Mouse (Mus musculus) spleen, adult 2 months (tissue): ENCODE measurements around the gene Oas1e. TPM values are rescaled to one million over a fixed set of nuclear protein-coding genes. Genes with fewer than 3 reads are reported as not detected.

Experiments
- DNase-seq, 2 experiments: peaks; one replicate each; pipeline versions ENCODE4 v3.0.0 to v3.0.0-alpha.2; 2012 to 2021; ENCODE audit warnings: low spot score in 2 of 2, low read depth in 1 of 2
- H3K27ac ChIP-seq: fragments of 200-500 bp; 2 replicates; pipeline ENCODE4 v1.5.1; 2012; ENCODE audit warnings: low read length, inconsistent platforms; ENCODE audit not compliant: insufficient read depth
- H3K27me3 ChIP-seq: fragments of 200-500 bp; 2 replicates; pipeline ENCODE4 v1.6.1; 2012; ENCODE audit warnings: mild to moderate bottlenecking, moderate library complexity, low read length, inconsistent platforms; ENCODE audit not compliant: control insufficient read depth, insufficient read depth
- H3K36me3 ChIP-seq: fragments of 200-500 bp; 2 replicates; pipeline ENCODE4 v1.6.1; 2012; ENCODE audit warnings: mild to moderate bottlenecking, low read length, inconsistent platforms; ENCODE audit not compliant: control insufficient read depth, insufficient read depth
- H3K4me1 ChIP-seq: fragments of 200-500 bp; 2 replicates; pipeline ENCODE4 v1.6.1; 2011; ENCODE audit warnings: inconsistent platforms; ENCODE audit not compliant: control insufficient read depth, insufficient read depth, insufficient read length
- H3K4me3 ChIP-seq: fragments of 200-500 bp; 2 replicates; pipeline ENCODE4 v1.5.1; 2011; ENCODE audit warnings: mild to moderate bottlenecking, inconsistent platforms; ENCODE audit not compliant: insufficient read depth, insufficient read length; ENCODE audit errors: extremely low read depth
- CTCF ChIP-seq: fragments of 200-500 bp; IDR thresholded peaks from 2 replicates; pipeline ENCODE4 v1.5.1; 2011; ENCODE audit warnings: mild to moderate bottlenecking, inconsistent platforms; ENCODE audit not compliant: insufficient read depth, insufficient read length, insufficient replicate concordance; ENCODE audit errors: extremely low read depth
- POLR2A ChIP-seq: fragments of 200-500 bp; IDR thresholded peaks from 2 replicates; pipeline ENCODE4 v1.6.1; 2011; ENCODE audit warnings: low read depth, low read length, inconsistent platforms
- WGBS: fragments of 180-500 bp; shearing (Covaris S2); methylation state at CpG from one replicate; pipeline ENCODE4 v1.1.7; 2018; 5-methylcytosine and 5-hydroxymethylcytosine counted together
- polyA plus RNA-seq: library from polyadenylated mRNA; depleted of rRNA; stranded (reverse); fragments of >200 nt; gene quantifications from 2 replicates; pipeline ENCODE4 v1.2.3, GENCODE M21; 2012

Gene Oas1e
- polyA plus RNA-seq, 1 experiment = 0.20 TPM

DNA sequence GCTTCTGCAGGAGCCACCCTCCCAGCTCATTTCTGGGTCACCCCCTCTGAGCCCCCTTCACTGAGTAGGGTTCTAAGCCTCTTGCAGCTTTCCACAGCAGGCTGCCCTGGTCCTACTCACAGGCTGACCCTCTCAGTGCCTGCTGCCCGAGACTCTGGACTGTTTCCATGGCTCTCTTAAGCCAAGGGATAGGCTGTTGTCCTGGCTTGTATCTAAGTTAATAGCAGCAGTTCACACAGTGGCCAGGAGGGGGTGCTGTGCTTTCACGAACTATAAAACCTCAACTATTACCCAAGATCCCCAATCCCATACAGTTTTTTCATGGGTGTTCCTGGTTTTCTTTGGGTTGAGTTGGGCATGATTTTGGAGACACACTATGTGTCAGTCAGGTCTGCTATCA is 2.3 kb downstream of the Oas1e start:
- Histone ChIP-seq H3K27me3 (no peaks in the 10 kb centered on the region), H3K36me3 (no peaks in the 10 kb centered on the region), H3K4me3 (no peak overlapping the region), H3K4me1 (no peaks in the 10 kb centered on the region; the same call in 1 of the 2 replicates), H3K27ac (no peak overlapping the region)
- 7% methylated on average over 2 of the region's 2 CpGs for WGBS
- TF ChIP-seq POLR2A (no peak), CTCF (peak; percentile 53; the same call in 1 of the 2 replicates)
- peak in 1 of 2 experiments; percentile 25 for DNase-seq

DNA sequence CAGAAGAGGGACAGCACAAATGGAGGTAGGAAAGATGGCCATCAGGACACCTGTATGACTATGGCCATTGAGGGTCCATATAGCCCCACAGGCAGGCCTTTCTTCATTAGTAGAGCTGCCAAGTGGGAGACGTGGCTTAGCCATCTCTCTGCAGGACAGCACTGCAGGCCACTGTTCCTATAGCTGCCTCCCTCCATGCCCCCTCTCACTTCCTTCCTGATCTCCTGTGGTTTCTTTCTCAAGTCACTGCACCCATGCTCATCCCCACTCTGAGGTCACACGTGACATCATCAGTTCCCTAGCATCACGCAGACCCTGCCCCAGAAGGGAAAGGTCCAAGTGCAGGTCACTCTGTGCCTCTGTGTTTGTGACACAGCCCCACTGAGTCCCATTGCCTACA is 8.3 kb downstream of the Oas1e start:
- Histone ChIP-seq H3K36me3 (no peaks in the 10 kb centered on the region), H3K4me1 (no peaks in the 10 kb centered on the region), H3K27me3 (no peaks in the 10 kb centered on the region), H3K4me3 (no peak overlapping the region), H3K27ac (no peak overlapping the region)
- DNase-seq = no peak
- 4% methylated on average over 3 of the region's 3 CpGs for WGBS
- TF ChIP-seq POLR2A = no peak
- TF ChIP-seq CTCF = no peak

GRCm38 (mm10) chr5:120782446-120782845 is 12.9 kb downstream of the Oas1e start:
- WGBS = 86% methylated on average over 2 of the region's 2 CpGs
- Histone ChIP-seq H3K27ac (no peak overlapping the region), H3K4me1 (peaks cover 5% of the 10 kb centered on the region; the same call in 1 of the 2 replicates), H3K4me3 (no peak overlapping the region), H3K36me3 (no peaks in the 10 kb centered on the region), H3K27me3 (no peaks in the 10 kb centered on the region)
- TF ChIP-seq POLR2A (no peak), CTCF (no peak)
- no peak for DNase-seq

GRCm38 (mm10) chr5:120781646-120782045 is 13.7 kb downstream of the Oas1e start:
- 100% methylated on average over 1 of the region's 1 CpGs for WGBS
- no peaks in the 10 kb centered on the region for H3K36me3 ChIP-seq
- no peak for DNase-seq
- no peak overlapping the region for H3K4me3 ChIP-seq
- peaks cover 11% of the 10 kb centered on the region; the same call in 1 of the 2 replicates for H3K4me1 ChIP-seq
- TF ChIP-seq CTCF = no peak
- no peak for TF ChIP-seq POLR2A
- H3K27me3 ChIP-seq = no peaks in the 10 kb centered on the region
- H3K27ac ChIP-seq = no peak overlapping the region

DNA sequence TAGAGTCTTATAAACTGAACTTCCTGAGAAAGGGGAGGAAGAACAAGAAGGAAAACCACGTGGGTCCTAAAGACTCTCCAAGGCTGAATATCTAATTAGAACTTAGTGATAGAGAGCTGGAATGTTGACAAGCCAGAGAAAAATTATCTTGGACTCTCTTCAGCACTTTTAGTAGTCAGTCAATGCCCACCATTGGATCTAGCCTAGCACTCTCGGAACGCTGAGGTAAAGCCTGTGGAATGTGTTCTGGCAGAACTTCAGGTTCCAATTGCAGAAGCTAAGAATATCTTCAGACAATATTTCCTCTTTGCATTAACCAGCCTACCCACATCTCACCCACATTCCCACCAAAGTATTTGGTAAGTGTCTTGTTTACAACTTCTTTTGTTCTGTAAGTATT is 15.4 kb downstream of the Oas1e start:
- no peak overlapping the region for H3K4me3 ChIP-seq
- no peak overlapping the region for H3K27ac ChIP-seq
- H3K4me1 ChIP-seq = peaks cover 26% of the 10 kb centered on the region; the same call in 1 of the 2 replicates
- DNase-seq = no peak
- WGBS = 18% methylated on average over 3 of the region's 3 CpGs
- TF ChIP-seq CTCF = no peak
- TF ChIP-seq POLR2A = no peak
- no peaks in the 10 kb centered on the region for H3K27me3 ChIP-seq
- H3K36me3 ChIP-seq = no peaks in the 10 kb centered on the region

GRCm38 (mm10) chr5:120778941-120779340 is 16.4 kb downstream of the Oas1e start:
- Histone ChIP-seq H3K36me3 (no peaks in the 10 kb centered on the region), H3K4me1 (peaks cover 28% of the 10 kb centered on the region; the same call in 1 of the 2 replicates), H3K4me3 (no peak overlapping the region), H3K27me3 (no peaks in the 10 kb centered on the region), H3K27ac (no peak overlapping the region)
- 26% methylated on average over 2 of the region's 2 CpGs for WGBS
- TF ChIP-seq POLR2A (no peak), CTCF (no peak)
- no peak for DNase-seq

GRCm38 (mm10) chr5:120777478-120777877 is 17.9 kb downstream of the Oas1e start, which contains the start of gene Oas3:
Gene Oas3 (minus strand): TSS chr5:120777661.
- Histone ChIP-seq H3K36me3 (no peaks in the 10 kb centered on the region), H3K4me3 (peak within 1 kb of the TSS; percentile 56), H3K4me1 (peaks cover 28% of the 10 kb centered on the region; the same call in 1 of the 2 replicates), H3K27me3 (no peaks in the 10 kb centered on the region), H3K27ac (peak within 1 kb of the TSS; percentile 41; the same call in 1 of the 2 replicates)
- 7% methylated on average over 9 of the region's 9 CpGs for WGBS
- TF ChIP-seq POLR2A = no peak
- no peak for TF ChIP-seq CTCF
- no peak for DNase-seq

GRCm38 (mm10) chr5:120776801-120777200 is 18.5 kb downstream of the Oas1e start:
- Histone ChIP-seq H3K36me3 (no peaks in the 10 kb centered on the region), H3K27me3 (no peaks in the 10 kb centered on the region), H3K4me1 (peaks cover 28% of the 10 kb centered on the region; the same call in 1 of the 2 replicates), H3K4me3 (peak overlapping the region; percentile 56), H3K27ac (peak overlapping the region; percentile 41; the same call in 1 of the 2 replicates)
- no peak for DNase-seq
- 67% methylated on average over 5 of the region's 5 CpGs for WGBS
- TF ChIP-seq POLR2A = no peak
- TF ChIP-seq CTCF = no peak
